Mouse (Mus musculus) ES-E14 (cell line): Measurements from ENCODE around the gene Uap1l1.

Experiments used
- HCFC1 ChIP-seq: IDR thresholded peaks from 2 replicates; pipeline ENCODE4 v1.6.1; 2012; ENCODE audit warnings: low read length, inconsistent platforms, borderline replicate concordance; ENCODE audit not compliant: insufficient read depth
- MAFK ChIP-seq: IDR thresholded peaks from 2 replicates; pipeline ENCODE4 v1.6.1; 2014; ENCODE audit warnings: mild to moderate bottlenecking, low read depth, low read length, inconsistent platforms; ENCODE audit not compliant: insufficient read depth
- ZC3H11A ChIP-seq: IDR thresholded peaks from 2 replicates; pipeline ENCODE4 v1.6.1; 2012; ENCODE audit warnings: low read depth, mild to moderate bottlenecking, inconsistent platforms, low read length, borderline replicate concordance

- TF ChIP-seq ZC3H11A, result no peak
- TF ChIP-seq HCFC1, result no peak
- no peak for TF ChIP-seq MAFK
Measured at GRCm38 (mm10) chr2:25355419-25356066, 9.9 kb downstream of the Uap1l1 start.
